Mouse (Mus musculus) stomach, postnatal 0 days (tissue): ENCODE measurements around the gene 4930432K21Rik.

ENCODE experiments used
- CTCF ChIP-seq: IDR thresholded peaks from 2 replicates; pipeline ENCODE4 v1.5.1; 2016; ENCODE audit warnings: antibody characterized with exemption, low read depth, mild to moderate bottlenecking, moderate library complexity
- EP300 ChIP-seq: optimal IDR thresholded peaks from 2 replicates; pipeline ENCODE3; 2016; ENCODE audit warnings: antibody characterized with exemption

DNA sequence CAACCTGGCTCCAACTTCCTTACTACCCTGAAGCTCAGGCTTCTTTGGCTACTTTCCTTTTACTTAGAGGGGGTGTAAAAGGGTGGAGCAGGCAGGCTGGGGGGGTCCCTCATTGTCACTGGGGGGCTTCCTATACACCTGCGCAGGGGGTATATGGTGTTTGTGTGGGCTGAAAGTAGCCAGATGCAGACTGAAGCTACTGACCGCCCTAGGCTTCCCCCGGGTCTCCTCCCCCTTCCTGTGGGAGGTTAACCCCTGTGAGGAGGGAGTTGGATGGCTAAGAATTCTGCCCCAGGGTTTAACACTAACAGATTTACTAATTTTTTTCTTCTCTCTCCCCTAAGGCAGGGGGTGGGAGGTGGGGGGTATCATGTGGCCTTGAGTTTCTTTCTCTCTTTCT, 28.7 kb downstream of the 4930432K21Rik start:
- no peak for TF ChIP-seq EP300
- TF ChIP-seq CTCF = no peak
